Mouse (Mus musculus) olfactory bulb, adult 2 months (tissue): ENCODE data around the gene Krt76.

Source experiments
- CTCF ChIP-seq: fragments of 200-500 bp; IDR thresholded peaks from 2 replicates; pipeline ENCODE4 v1.5.1; 2012; ENCODE audit warnings: low read depth, mild to moderate bottlenecking, low read length, moderate library complexity; ENCODE audit not compliant: insufficient read depth
- POLR2A ChIP-seq: fragments of 200-500 bp; IDR thresholded peaks from 2 replicates; pipeline ENCODE4 v1.6.1; 2012; ENCODE audit warnings: mild to moderate bottlenecking, low read depth, low read length, moderate library complexity; ENCODE audit not compliant: insufficient read depth

- TF ChIP-seq CTCF: no peak
- TF ChIP-seq POLR2A: no peak
Measured at GRCm38 (mm10) chr15:101873231-101873630, 19.5 kb downstream of the Krt76 start.
